Mouse (Mus musculus) thymus, adult 2 months (tissue): ENCODE data around the gene Ifi27l2a.

Source experiments
- CTCF ChIP-seq: fragments of 200-500 bp; IDR thresholded peaks from 2 replicates; pipeline ENCODE4 v1.5.1; 2012; ENCODE audit warnings: mild to moderate bottlenecking, control low read depth, low read length, moderate library complexity, borderline replicate concordance; ENCODE audit not compliant: control insufficient read depth, poor library complexity, insufficient read depth; ENCODE audit errors: extremely low read depth
- POLR2A ChIP-seq: fragments of 200-500 bp; IDR thresholded peaks from 2 replicates; pipeline ENCODE4 v1.6.1; 2012; ENCODE audit warnings: mild to moderate bottlenecking, low read length, control low read depth, moderate library complexity; ENCODE audit not compliant: control insufficient read depth, poor library complexity, insufficient read depth; ENCODE audit errors: extremely low read depth

DNA sequence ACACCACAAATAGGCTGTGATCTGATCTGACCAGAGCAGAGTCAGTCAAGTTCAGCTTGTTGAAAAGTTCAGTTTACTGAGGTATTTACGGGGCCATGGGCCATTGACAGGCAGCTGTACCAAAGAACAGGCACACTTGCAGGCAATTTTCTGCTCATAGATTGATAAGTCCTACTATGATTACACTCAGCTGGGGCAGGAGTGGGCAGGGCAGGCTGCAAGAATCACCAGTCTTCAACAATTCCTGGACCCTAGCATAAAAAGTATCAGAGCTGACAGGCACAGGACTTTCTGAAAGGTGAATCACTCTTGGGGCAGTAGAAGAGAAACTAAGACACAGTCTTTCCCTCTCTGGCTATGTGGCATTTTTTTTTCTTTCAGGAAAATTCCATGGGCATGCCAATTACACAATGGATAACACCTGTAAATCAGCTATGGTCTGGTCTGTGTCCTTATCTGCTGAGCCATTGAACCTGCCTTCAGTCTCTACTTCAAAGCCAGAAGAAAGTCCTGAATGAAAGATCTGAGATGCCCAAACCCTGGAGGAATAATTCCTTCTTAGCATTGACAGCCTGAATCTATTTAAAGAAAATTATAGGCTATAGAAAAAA lies 33.4 kb upstream of the Ifi27l2a start:
- TF ChIP-seq CTCF, result no peak
- no peak for TF ChIP-seq POLR2A
